ENCODE assay signal across 20 mouse cellular contexts in genomic region chr5:69620899-69621298, GRCm38 (mm10).
"Had no signal": no experiment of that assay in that cellular context is flagged by ENCODE, and none has a peak within 500 bp of the region (broad histone marks: within the 10 kb centered on the region; RNA-seq: fewer than 3 reads in every experiment).

No protein-coding gene starts in this region.

- ATAC-seq: liver, postnatal 0 days had no signal

- H3K9ac ChIP-seq: limb, embryonic 12.5 days; limb, embryonic 15.5 days; liver, embryonic 14.5 days; liver, postnatal 0 days; lung, embryonic 15.5 days had no signal

- DNase-seq: kidney, adult 18-20 months; kidney, postnatal 25 days; layer of hippocampus, adult 9-11 months; left cerebral cortex, postnatal 4 days; liver, postnatal 0 days; lung, postnatal 10 days; lung, postnatal 4 days; midbrain, embryonic 14.5 days; thymus, adult 2 months; thymus, postnatal 14 days; thymus, postnatal 4 days had no signal

- H3K9me3 ChIP-seq: limb, embryonic 12.5 days; limb, embryonic 15.5 days; lung, embryonic 15.5 days had no signal

- H3K4me3 ChIP-seq: layer of hippocampus, adult 2 months; left cerebral cortex, adult 2 months; limb, embryonic 12.5 days; limb, embryonic 15.5 days; lung, embryonic 15.5 days had no signal

- H3K27me3 ChIP-seq: limb, embryonic 12.5 days; limb, embryonic 15.5 days; lung, embryonic 15.5 days had no signal

- H3K27ac ChIP-seq: kidney, postnatal 0 days; layer of hippocampus, adult 2 months; left cerebral cortex, adult 2 months; limb, embryonic 12.5 days; limb, embryonic 15.5 days; liver, embryonic 14.5 days; lung, embryonic 15.5 days had no signal

- H3K4me1 ChIP-seq: limb, embryonic 12.5 days; limb, embryonic 15.5 days; lung, embryonic 15.5 days had no signal

- H3K36me3 ChIP-seq: limb, embryonic 12.5 days; limb, embryonic 15.5 days; lung, embryonic 15.5 days had no signal

- H3K4me2 ChIP-seq: limb, embryonic 12.5 days; limb, embryonic 15.5 days; liver, embryonic 11.5 days; lung, embryonic 15.5 days; midbrain, embryonic 11.5 days had no signal
